Mouse (Mus musculus) adrenal gland, adult 18-20 months (tissue): ENCODE data around the gene Ccdc85c. TPM values are rescaled to one million over a fixed set of nuclear protein-coding genes. Genes with fewer than 3 reads are reported as not detected.

ENCODE experiments used
- DNase-seq, 2 experiments: peaks; one replicate each; pipeline ENCODE4 v3.0.0; 2021 to 2022; ENCODE audit warnings: low spot score in 2 of 2
- long read RNA-seq, 2 experiments: library from polyadenylated mRNA; stranded (forward); transcript quantifications; one replicate each; pipeline ENCODE4 v2.0.0; 2021
- total RNA-seq, 2 experiments: library from RNA; stranded (reverse); gene quantifications; 1 replicate in 1 of 2; 2 replicates in 1 of 2; pipeline ENCODE4 v1.2.3; 2021

The Ccdc85c gene
- total RNA-seq, result 10 to 100 TPM; 21.3 to 22.9 TPM
- long read RNA-seq, experiment 1, full-length matches to known transcripts, result 5 of 9 reads
- long read RNA-seq, experiment 1, partial matches to known transcripts, result 0 of 9 reads
- long read RNA-seq, experiment 1, other reads (novel, unspliced or antisense), result 4 of 9 reads
- long read RNA-seq, experiment 2, full-length matches to known transcripts, result 3 of 18 reads
- long read RNA-seq, experiment 2, partial matches to known transcripts, result 2 of 18 reads
- long read RNA-seq, experiment 2, other reads (novel, unspliced or antisense), result 13 of 18 reads

- DNase-seq, result peak; percentile 50 to 53
Observed at GRCm38 (mm10) chr12:108274661-108275507, at the start of gene Ccdc85c. TSS of gene Ccdc85c (minus strand) at chr12:108275425.

- DNase-seq, result no peak
Observed at GRCm38 (mm10) chr12:108320096-108320495, 44.9 kb upstream of the Ccdc85c start.

- DNase-seq, result no peak
Observed at GRCm38 (mm10) chr12:108318499-108318898, 43.3 kb upstream of the Ccdc85c start.

GRCm38 (mm10) chr12:108317826-108318430, 42.7 kb upstream of the Ccdc85c start:
- no peak for DNase-seq

GRCm38 (mm10) chr12:108317201-108317738, 42.0 kb upstream of the Ccdc85c start:
- no peak for DNase-seq

GRCm38 (mm10) chr12:108316655-108317054, 41.4 kb upstream of the Ccdc85c start:
- DNase-seq, result no peak

GRCm38 (mm10) chr12:108315818-108316217, 40.6 kb upstream of the Ccdc85c start:
- no peak for DNase-seq

GRCm38 (mm10) chr12:108313244-108313772, 38.1 kb upstream of the Ccdc85c start:
- DNase-seq, result no peak

- DNase-seq, result no peak
Observed at GRCm38 (mm10) chr12:108312432-108312851, 37.2 kb upstream of the Ccdc85c start.

GRCm38 (mm10) chr12:108311741-108312290, 36.6 kb upstream of the Ccdc85c start:
- no peak for DNase-seq

GRCm38 (mm10) chr12:108310456-108311027, 35.3 kb upstream of the Ccdc85c start:
- DNase-seq, result no peak

- no peak for DNase-seq
Observed at GRCm38 (mm10) chr12:108310041-108310440, 34.8 kb upstream of the Ccdc85c start.

- no peak for DNase-seq
Observed at GRCm38 (mm10) chr12:108309116-108309794, 34.0 kb upstream of the Ccdc85c start.

GRCm38 (mm10) chr12:108308363-108308856, 33.2 kb upstream of the Ccdc85c start:
- no peak for DNase-seq

- peak; percentile 52 to 65 for DNase-seq
Observed at GRCm38 (mm10) chr12:108307553-108307952, 32.3 kb upstream of the Ccdc85c start.

GRCm38 (mm10) chr12:108305812-108306794, 30.9 kb upstream of the Ccdc85c start, which contains the start of gene Hhipl1:
TSS of gene Hhipl1 (plus strand) at chr12:108306270.
- peak; percentile 31 to 50 for DNase-seq

GRCm38 (mm10) chr12:108305172-108305571, 29.9 kb upstream of the Ccdc85c start:
- DNase-seq, result no peak

GRCm38 (mm10) chr12:108303778-108304365, 28.6 kb upstream of the Ccdc85c start:
- no peak for DNase-seq
